Mouse (Mus musculus) layer of hippocampus, postnatal 10 days (tissue): Measurements from ENCODE around the gene Tmem135. TPM values are rescaled to one million over a fixed set of nuclear protein-coding genes. Genes with fewer than 3 reads are reported as not detected.

Experiments
- DNase-seq, 2 experiments: peaks; one replicate each; pipeline ENCODE4 v3.0.0; 2021; ENCODE audit warnings: low spot score in 2 of 2
- microRNA-seq, 2 experiments: library from miRNA; unstranded; fragments of <30 nt; microRNA quantifications; one replicate each; pipeline ENCODE4 v1.2.0; 2021
- total RNA-seq, 2 experiments: library from RNA; stranded (reverse); gene quantifications; 2 replicates each; pipeline ENCODE4 v1.2.3; 2021

Tmem135 gene
- total RNA-seq, 2 experiments from 2014 or later: 72.2 to 84.4 TPM

DNA sequence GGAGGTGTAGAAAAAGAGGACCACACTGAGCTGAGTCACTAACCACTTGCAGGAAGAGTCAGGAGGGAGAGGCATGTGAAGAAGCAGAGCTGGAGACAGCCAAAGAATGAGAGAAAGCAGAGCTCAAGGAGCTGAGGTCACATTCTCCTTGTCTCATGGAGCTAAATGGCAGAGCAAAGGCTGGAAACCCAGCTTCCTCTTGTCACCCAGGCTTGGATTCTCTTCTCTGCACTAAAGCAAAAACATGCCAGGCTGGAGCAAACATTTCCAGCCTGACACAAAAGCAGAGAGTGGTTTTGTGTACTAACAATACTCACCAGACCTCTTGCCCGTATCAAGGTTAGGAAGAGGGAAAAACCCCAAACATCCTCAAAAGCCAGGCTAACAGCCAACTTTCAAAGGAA lies 287.8 kb downstream of the Tmem135 start:
- DNase-seq: no peak

- no peak for DNase-seq
Observed at GRCm38 (mm10) chr7:89115633-89116032, 288.4 kb downstream of the Tmem135 start.

- no peak for DNase-seq
Observed at GRCm38 (mm10) chr7:89106421-89106820, 297.6 kb downstream of the Tmem135 start.

GRCm38 (mm10) chr7:89099756-89100155 lies 304.3 kb downstream of the Tmem135 start:
- no peak for DNase-seq

Small RNA genes lying within 50 kb of the gene (microRNA-seq; reads per million reads assigned to microRNA genes)
- 0 reads per million in 2 experiments for gene Gm22171
- 0 reads per million in 2 experiments for gene Gm24659

Other genes starting within 250 kb of the Tmem135 start
- gene Fzd4, start 133 bp upstream of the Tmem135 start, total RNA-seq: 1 to 10 TPM; 7.9 to 8.2 TPM
- 10 to 100 TPM in 1 of 2 experiments, 1 to 10 TPM in 1; 7.8 to 10.5 TPM for gene Prss23, start 123.0 kb upstream of the Tmem135 start, total RNA-seq
- 10 to 100 TPM; 66.2 to 66.8 TPM for gene Me3, start 228.2 kb upstream of the Tmem135 start, total RNA-seq